Mouse (Mus musculus) lung, postnatal 14 days (tissue): ENCODE results near the gene Prmt8.
A peak's percentile ranks its signal among the peaks of the same experiment; 100 is the strongest.

Source experiments
- DNase-seq: peaks from one replicate; pipeline ENCODE4 v3.0.0; 2021

Gene Prmt8

DNA sequence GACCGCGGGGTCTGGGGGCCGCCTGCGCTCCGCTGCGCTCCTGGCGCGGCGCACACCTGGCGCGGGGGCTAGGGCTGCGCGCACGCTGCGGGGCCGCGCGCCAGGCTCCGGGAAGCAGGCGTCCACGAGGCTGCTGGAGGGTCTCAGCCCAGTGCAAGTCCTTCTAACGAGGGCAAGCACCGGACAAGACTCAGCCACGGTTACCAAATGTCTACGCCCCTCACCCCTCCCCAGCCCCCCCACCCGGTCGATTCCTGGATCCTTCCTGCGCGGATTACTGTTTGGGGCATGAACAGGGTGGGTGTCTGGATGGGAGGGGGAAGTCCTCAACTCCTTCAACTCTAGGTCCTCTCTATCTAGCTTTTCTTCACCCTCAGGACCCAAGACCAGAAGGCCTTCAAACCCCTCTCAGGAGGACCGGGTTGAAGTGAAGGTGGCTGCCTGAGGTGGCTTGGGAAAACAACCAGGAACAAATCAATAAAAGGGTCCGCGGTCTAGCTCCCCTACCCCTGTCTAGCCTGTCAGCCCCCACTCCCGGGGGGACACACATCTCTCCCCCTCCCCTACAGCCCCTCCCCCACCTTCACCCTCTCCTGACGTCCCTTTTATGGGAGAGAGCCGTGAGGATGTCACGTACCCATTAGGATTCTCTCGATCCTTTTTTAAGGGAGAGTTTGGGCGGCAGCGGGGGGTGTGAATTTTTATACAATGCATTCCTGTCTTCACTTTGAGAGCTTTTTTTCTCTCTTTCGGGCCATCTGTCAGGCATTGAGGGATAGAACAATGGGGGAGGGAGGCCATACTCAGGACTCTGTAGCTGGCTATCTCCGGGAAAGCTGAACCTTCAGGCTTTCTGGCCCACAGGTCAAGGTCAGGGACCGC lies at the start of gene Prmt8:
Gene Prmt8, minus strand, starts transcription at position 198 of the 882 bp plus-strand sequence.
- no peak for DNase-seq

DNA sequence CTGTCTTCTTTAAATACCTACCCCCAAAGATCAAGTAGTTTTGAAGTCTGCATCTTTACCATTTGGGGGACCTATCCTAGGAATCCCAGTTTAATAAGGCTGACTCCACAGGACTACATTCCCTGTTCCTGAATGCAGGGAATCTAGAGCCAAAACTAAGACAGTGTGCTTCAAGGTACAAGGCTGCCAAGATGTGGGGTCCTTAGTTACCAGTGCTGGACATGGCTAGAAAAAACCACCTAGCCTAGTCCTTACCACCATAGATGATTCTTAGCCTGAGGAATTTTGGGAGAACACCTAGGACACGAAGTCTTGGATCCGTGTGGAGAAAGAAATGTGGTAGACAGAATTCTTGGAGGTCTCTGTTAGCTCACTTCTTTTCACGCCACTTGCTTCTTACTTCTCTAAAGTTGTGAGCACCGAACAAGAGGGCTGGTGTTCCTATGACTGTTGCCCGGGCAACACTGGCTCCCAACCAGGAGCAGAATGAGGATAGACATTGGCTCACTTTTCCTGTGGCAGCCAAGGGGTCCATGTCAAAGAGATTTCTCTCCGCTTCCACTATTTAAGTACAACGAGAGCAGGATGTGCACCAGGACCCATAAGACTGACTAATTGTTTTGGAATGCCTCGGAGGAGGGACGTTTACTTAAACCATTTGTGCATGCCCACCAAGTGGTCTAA lies 33.9 kb upstream of the Prmt8 start:
- DNase-seq = no peak

DNA sequence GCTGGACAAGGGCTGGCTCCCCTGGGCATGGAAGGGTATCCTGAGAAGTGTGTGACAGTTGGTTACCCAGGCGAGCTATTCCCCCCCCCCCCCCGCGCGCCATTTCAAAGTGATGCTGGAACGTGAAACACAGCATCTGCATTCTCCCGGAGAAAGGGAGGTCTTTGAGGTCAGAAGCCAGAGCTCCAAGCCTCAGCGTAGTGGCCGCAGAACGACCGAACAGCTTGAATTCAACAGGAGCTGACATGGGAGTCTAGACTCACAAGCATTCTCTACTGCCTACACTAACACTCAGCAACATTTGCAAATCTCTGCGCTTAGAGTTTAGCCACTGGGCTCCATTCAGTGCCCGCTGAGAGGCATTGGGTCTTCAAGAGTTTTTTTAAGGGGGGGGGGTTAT lies 32.9 kb upstream of the Prmt8 start:
- DNase-seq = no peak

DNA sequence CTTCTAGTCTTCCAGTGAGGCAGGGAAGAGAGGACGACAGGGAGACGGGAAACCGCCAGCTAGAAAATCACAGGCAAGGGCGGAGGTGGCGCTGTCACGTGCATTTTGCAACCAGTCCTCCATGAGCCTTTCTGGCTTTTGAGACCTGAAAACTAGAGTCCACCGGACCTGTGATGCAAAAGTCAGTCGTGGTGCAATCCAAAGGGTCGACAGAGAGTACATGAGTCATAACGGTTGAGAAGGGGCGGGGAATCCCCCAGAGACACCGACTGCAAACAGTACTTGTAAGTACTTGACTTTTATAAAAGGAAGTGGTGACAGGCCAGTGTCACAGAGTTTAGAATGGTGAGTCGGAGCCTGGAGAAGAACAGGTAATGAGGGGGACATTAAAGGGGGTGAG lies 20.8 kb upstream of the Prmt8 start:
- DNase-seq = peak; percentile 25

DNA sequence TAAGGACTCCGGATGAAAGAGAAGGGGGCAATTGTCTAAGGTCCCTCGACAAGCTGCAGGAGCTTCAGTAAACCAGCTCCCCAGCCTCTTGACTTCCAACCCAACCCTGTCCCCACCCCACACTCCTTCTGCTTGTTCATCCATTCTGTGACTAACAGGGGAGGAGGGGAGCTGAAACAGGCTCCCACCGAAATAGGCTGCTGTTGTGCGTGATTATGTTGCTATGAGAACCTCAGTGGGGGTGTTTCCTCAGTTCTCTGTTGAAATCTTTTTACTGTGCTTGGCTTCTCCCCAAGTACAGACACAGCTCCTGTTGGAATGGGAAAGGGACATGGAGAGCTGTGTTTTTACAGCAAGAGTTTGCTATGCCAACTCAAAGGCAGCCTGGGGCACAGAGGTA lies 1.5 kb upstream of the Prmt8 start:
- no peak for DNase-seq

DNA sequence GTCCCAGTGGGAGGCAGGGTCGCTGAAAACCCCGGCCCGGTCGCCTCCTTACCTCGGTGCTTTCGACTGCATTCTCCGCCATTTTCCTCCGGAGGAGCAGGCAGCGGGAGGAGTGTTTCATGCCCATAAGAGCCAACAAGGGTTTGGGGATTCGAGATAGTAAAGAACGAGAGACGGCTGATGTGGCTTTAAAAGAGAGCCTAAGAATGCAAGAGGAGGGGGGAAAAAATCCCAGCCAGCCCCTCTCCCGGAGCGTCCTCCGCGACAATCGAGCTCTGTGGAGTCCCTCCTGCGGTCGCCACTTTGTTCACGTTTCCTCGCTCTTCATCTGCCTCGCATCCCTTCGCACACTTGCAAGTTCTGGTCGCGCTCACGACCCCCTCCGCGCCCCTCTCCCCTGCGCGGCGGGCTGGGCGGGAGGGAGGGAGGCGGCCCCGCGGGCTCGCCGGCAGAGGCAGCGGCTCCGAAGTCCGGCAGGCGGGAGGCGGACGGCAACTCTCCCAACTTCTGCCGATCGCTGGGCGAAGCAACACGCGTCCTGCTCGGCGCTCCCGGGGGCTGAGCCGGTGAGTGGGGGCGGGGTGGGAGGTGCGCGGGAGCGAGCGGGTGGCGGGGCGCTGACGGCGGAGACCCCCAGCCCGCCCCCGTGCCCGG lies 524 bp downstream of the Prmt8 start:
- DNase-seq = no peak

DNA sequence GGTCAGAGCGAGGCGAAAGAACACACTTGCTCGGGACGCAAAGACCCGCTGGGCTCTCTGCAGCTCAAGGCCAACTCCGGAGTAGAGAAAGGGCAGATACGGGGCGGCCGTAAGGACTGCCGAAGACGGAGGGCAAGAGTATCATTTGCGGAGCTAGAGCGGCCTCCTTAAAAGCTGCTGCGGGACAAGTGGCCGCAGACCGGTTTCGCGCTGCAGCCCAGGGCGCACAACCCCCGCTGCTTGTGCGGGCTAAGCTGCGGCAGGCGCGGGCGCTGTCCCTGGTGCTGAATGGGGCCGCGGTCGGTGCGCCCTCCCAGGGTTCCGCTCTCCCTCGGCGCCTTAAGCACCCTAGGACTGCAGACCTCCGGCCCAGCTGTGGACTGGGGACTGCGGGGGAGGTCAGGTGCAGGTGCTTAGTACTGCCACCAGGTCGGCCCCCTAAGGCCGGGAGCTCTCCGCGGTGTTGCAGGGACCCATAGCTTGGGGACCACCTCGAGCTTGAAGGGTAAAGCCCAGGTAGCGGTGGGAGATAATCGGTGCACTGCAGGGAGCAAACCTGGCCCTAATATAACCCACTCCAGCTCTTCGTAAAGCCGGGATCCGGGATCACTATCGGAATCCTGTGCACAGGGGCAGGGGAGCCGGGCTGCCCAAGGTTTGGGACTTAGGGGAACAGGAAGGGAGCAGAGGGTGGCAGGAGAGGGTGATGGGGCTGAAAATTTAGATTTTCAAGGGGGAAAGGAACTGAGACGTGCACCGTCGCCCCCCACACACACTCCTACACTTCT lies 1.4 kb downstream of the Prmt8 start:
- DNase-seq = peak; percentile 67

DNA sequence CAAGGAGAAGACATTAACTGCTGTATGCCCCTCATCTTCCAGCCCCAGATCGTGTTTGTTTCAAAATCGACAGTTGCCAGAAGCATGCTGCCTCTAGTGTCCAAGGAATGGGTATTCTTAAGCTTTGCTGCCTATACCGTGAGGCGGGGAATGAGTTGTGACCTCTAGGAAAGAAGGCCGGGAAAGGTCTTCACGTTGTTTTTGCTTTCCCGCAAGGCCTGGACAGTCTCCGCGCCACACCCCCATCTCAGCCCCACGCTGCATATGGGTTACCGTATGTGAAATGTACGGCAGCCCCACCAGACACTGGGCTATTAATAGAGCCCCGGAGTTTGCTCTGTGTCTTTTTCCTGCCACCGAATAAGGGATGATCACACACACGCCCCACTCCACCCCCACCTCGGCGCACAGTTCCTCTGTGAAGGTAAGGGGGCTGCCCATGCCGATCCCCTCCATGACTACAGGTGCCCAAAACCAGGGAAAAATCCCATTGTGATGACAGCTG lies 2.0 kb downstream of the Prmt8 start:
- DNase-seq = no peak

DNA sequence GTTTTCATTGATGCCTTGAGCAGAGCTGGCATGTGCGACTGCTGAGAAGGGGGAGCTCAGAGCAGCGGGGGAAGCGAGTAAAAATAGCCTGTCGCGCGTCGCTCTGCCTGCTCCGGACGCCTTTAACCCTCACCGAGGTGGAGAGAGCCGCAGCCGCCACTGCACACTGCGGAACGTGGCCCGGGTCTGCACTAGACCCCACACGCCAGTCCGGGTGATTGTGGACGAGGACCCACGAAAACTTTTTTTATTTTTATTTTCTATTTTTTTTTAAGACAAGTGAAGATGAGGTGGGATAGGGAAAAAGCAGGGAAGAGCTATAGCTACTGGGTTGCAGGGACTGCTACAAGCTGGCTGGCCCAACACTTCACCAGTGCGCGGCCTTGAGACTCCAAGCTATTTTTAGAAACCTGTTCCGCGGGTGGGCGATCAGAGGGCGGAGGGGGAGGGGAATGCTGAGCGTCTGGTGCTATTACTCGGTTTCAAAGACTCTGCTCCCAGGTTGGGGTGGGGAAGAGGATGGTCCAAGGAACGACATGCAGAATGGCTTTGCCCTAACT lies 2.6 kb downstream of the Prmt8 start:
- DNase-seq = no peak

DNA sequence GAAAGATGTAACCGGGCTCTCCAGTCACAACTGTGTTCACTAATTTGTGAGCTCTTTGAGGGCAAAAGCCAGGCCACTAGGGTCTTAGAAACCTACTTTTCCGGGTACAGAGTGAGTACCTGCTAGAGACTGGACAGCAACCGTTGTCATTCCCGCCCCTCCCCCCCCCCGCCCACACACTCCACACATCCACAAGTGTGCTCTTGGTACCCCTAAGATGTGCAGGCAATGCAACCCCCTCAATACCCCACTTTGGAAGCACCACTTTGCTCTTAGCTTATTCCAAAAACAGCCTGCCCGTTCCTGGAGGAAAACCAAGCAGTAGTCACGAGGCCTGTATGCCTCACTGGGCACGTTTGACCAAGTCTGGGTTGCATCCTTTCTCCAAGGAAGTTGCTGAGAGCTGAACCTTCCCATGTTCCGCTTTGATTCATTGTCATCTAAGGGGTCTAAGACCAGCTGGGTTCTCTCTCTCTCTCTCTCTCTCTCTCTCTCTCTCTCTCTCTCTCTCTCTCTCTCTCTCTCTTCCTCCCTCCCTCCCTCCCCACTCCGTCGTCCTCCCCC lies 3.1 kb downstream of the Prmt8 start:
- DNase-seq = no peak

DNA sequence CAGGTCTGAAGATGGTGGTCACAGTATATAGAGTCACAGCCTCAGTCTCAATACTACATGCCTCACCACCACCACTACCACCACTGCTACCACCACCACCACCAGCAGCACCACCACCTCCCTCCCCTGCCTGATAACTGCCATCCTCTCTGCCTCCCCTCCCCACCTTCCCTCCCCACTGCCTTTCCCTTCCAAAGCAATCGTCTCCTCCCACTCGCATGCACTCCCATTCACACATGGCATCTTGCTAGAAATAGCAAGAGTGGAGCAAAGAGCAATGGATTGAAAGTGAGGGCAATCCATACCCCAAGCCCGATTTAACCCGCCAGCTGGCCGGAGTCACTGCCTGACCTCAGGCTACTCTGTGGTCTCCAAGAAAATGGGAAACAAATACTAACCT lies 3.7 kb downstream of the Prmt8 start:
- DNase-seq = no peak

DNA sequence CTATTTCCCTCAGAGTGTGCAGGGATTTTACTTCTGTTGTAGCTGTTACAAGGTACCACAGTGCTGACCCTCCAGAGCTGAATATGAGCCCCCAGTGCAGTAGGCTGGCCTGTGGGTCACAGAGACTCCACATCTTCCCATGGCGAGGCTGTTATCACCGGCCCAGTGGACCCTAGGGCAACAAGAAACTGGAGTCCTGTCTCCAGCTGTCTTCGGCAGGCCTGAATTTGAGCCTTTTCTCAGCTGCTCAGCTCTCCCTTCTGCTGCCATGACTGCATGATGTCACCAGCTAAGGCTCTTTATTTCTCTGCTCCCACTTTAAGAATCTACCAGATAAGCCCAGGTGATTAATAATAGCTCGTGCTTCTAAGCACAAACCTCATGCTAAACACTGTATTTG lies 11.0 kb downstream of the Prmt8 start:
- no peak for DNase-seq

DNA sequence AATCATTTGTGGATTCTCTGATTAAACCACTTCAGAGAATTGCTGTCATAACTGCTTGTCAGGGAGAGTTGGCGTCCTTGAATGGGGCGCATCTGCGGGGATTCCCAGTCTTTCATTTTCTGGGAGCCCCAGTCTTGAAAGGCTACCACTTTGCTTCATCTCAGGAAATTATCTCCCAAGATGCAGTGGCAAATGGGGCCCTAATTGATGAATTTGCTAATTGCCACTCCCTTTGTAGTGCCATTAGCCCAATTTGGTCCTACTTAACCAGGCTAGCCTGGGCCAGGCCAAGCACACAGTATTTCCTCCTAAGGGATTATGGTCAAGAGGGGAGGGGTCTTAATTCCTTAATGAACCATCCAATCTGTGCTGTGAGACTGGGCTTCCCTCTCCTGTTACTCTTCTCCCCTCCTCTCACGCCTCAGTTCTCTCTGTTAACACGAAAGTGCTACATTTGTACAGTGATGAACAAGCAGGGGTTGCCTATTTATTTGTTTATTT lies 11.6 kb downstream of the Prmt8 start:
- DNase-seq = no peak

DNA sequence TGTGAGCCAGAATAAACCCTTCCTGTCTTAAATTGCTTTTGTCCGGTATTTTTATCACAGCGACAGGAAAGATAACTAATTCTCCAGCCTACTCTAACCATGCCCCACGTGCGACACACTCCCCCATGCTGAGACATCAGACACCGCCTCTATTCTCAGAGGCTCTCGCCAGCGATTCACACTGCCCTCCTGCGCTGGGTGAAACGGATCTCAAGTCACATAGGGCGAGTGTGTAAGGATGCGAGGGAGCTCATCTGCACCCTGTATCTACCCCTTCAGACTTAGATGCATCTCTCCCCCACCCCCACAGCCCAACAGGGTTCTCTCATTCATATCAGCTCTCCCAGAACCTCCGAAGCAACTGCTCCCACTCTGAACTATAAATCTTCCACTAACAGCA lies 12.4 kb downstream of the Prmt8 start:
- DNase-seq = no peak

DNA sequence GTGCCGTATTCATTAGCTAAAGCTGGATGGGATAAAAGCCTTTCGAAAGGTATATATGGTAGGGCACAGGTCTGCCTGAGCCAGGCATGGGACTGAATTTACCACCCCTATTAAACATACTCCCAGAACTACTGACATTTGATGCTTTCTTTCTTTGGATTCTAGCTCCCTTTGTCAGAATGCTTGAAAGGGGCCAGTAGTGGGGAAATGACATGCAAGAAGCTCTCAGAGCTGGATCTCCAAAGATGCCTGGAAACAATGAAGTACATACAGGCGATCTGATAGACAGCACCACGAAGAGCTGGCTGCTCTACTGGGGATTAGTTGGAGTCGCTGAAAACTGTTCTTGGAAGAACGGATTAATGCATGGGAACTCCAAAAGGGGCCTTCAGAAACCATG lies 16.0 kb downstream of the Prmt8 start:
- DNase-seq = no peak

DNA sequence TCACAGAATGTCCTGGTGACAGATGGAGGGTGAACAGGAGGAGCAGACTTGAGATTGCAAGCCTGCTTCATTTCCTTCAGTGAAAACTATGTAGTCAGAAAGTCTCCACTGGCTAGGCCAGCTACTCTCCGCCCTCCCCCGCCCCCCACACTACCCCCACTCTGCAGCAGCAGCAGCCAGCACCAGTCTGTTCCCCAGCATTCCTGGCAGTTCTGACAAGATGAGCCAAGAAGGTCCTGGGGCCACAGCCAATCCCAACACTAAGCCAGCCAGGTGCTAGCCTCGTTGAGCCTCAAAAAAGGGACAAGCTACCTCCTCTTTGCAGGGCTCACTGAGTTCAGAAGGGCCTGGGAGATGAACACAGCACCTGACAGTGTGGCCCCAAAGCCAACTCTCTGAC lies 16.6 kb downstream of the Prmt8 start:
- no peak for DNase-seq

DNA sequence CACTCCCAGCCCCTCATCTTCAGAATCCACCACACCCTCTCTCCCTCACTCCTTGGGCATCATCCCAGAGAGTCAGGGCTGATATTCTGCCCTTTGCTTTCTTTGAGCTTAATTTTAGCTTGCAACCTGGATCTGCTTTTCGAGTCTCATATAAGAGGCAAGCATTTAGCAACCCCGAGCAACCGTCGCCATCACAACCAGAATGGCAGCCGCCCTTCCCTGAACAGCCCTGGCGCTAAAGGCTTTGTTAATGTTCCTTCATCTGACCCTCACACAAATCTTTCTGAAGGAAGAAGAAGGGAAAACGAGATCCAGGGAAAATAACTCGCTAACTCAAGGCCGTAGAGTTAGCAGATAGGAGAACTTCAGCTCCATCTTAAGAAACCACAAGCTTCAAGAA lies 17.8 kb downstream of the Prmt8 start:
- no peak for DNase-seq

DNA sequence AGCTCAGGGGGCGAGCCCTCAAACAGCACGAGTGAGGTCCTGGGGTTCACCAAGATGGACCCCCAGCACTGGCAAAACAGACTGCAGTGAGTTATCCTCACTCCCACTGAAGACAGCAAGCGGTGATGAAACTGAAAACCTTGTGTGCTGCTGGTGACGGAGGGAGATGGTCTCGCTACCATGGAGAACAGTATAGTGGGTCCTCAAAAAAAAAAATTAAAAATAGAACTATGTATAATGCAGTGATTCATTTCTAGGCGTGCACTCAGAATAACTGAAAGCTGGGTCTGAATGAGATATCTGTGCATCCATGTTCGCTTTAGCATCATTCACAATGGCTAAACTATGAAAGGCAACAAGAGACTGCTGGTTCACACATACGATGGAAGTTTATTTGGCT lies 20.5 kb downstream of the Prmt8 start:
- no peak for DNase-seq

DNA sequence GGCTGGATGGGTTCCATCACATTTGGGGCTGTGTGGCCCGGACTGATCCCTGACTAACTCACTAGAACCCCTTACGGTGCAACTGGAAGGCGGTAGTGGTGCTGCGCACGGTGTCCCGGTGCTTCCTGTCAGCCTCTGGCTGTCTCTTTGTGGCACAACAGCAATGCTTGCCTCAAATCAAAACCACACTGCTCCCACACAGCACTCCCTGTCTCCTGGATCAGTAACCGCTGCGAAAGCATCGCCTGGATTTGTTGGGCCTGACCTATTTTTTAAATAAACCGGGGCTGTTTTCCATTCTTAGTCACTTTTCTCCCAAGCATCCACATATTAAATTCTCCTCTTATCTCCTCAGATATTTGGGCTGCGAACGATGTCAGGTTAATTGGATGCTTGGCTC lies 27.0 kb downstream of the Prmt8 start:
- no peak for DNase-seq

DNA sequence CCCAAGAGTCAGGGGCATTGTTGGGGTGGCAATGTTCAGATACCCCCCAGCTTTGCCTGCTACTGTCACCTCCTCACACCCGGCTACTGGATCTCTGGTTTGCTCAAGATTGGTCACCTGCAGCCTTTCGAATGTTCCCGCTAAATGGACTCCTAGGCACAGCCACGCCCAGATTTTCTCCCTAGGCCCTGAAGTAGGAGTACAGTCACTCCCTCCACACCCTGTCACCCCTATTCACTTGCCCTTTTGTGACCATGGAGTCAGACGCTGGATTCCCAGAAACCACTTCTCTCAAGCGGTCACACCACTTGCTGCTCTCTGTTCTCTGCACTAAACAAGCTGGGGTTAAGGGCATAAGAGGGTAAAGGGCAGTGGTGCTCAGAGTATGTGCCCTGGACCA lies 28.1 kb downstream of the Prmt8 start:
- DNase-seq = no peak

DNA sequence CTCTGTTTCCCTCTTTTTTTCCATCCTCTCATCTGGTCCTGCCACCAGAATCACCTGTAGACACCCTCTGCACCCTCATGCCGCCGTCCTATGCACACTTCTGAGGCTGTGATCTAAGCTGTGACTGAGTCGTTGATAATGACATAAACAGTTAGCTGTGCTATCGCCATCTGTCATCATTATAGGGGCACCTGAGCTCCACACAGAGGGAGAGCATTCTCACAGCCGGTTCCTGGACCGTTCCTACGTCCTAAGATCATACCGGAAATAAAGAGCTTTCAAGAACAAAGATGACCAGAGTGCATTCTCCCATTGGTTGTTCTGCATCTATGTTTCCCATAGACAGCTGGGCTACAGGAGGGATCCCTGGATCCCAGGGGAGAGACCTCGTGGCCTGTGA lies 28.6 kb downstream of the Prmt8 start:
- DNase-seq = no peak

DNA sequence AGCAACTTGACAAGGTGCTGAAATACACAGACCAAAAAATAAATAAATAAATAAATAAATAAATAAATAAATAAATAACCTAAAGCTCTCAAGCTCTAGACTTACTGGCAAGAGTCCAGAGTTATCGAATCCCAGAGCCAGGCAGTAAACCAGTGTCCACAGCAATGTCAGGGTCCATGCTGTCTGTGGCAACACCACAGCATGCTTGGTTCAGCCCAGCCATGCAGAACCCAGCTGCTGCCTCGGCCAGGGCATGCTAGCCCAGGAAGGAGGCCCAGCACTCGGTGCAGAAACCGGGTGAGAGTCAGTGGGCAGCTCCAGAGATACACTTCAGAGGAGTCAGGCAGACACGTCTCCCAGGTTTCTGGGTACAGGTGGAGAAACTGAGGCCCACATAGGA lies 29.4 kb downstream of the Prmt8 start:
- no peak for DNase-seq
